Mouse (Mus musculus): ENCODE measurements at regions not wholly inside any gene's neighbourhood (a gene's known extent, or its start where the extent isn't known, plus 50 kb on each side); places are given as distances from the start of the nearest gene placed in this dataset.

- no peak overlapping the region for H3K9ac ChIP-seq (replicated peaks; ENCODE audit: low read depth, low read length)
- no peak overlapping the region for H3K4me2 ChIP-seq (ENCODE audit: low read depth, low read length)
- no peak; the same call in 1 of the 2 replicates for ATAC-seq (ENCODE audit: low read depth)
- WGBS = 81% methylated on average over 7 of the region's 7 CpGs
- H3K4me3 ChIP-seq (ENCODE audit: low read depth, low read length) = no peak overlapping the region
- H3K9me3 ChIP-seq (ENCODE audit: control insufficient read depth, low read length) = no peaks in the 10 kb centered on the region
- no peaks in the 10 kb centered on the region for H3K36me3 ChIP-seq (ENCODE audit: control insufficient read depth, insufficient read depth, low read length)
- no peaks in the 10 kb centered on the region for H3K27me3 ChIP-seq (ENCODE audit: control insufficient read depth, insufficient read depth, low read length)
- H3K27ac ChIP-seq (ENCODE audit: low read depth, low read length) = no peak overlapping the region
- H3K4me1 ChIP-seq (ENCODE audit: control insufficient read depth, insufficient read depth, low read length) = no peaks in the 10 kb centered on the region
Measured at GRCm38 (mm10) chr13:6340157-6340556, 207.8 kb upstream of the Pitrm1 start.

- Histone ChIP-seq H3K27ac (ENCODE audit: low read depth, low read length) (no peak overlapping the region), H3K4me3 (ENCODE audit: low read depth, low read length) (no peak overlapping the region), H3K36me3 (ENCODE audit: control insufficient read depth, insufficient read depth, low read length) (no peaks in the 10 kb centered on the region), H3K4me2 (ENCODE audit: low read depth, low read length) (no peak overlapping the region), H3K4me1 (ENCODE audit: control insufficient read depth, insufficient read depth, low read length) (no peaks in the 10 kb centered on the region), H3K27me3 (ENCODE audit: control insufficient read depth, insufficient read depth, low read length) (no peaks in the 10 kb centered on the region), H3K9me3 (ENCODE audit: control insufficient read depth, low read length) (no peaks in the 10 kb centered on the region), H3K9ac (replicated peaks; ENCODE audit: low read depth, low read length) (no peak overlapping the region)
- ATAC-seq (ENCODE audit: low read depth) = peak; percentile 82; the same call in 1 of the 2 replicates
- 29% methylated on average over 3 of the region's 3 CpGs for WGBS
Measured at GRCm38 (mm10) chr13:6341102-6341737, 206.7 kb upstream of the Pitrm1 start.

DNA sequence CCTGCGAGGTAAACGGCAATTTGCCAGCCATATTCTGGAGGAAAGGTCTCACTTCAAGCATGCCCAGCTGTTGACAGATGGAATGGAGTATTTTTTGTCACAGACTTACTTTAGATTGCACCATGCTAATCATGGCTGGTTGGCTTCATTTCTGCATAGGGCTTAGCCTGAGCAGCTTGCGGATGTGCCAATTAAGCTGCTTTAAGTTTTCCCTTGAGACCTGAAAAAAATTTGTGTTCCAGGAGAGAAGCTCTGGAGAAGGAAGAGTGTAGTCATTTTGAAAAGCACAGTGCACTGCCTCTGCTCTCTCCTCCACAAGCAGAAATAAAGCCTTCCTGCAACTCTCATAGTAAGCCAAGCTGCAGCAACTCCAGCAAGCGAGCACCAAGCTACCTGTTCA lies 182.8 kb upstream of the Pitrm1 start:
- Histone ChIP-seq H3K4me3 (ENCODE audit: low read depth, low read length) (no peak overlapping the region), H3K9me3 (ENCODE audit: control insufficient read depth, low read length) (no peaks in the 10 kb centered on the region), H3K4me2 (ENCODE audit: low read depth, low read length) (no peak overlapping the region), H3K27me3 (ENCODE audit: control insufficient read depth, insufficient read depth, low read length) (no peaks in the 10 kb centered on the region), H3K4me1 (ENCODE audit: control insufficient read depth, insufficient read depth, low read length) (no peaks in the 10 kb centered on the region), H3K9ac (replicated peaks; ENCODE audit: low read depth, low read length) (no peak overlapping the region), H3K27ac (ENCODE audit: low read depth, low read length) (no peak overlapping the region), H3K36me3 (ENCODE audit: control insufficient read depth, insufficient read depth, low read length) (no peaks in the 10 kb centered on the region)
- 68% methylated on average over 4 of the region's 4 CpGs for WGBS
- peak; percentile 63 for ATAC-seq (ENCODE audit: low read depth)

DNA sequence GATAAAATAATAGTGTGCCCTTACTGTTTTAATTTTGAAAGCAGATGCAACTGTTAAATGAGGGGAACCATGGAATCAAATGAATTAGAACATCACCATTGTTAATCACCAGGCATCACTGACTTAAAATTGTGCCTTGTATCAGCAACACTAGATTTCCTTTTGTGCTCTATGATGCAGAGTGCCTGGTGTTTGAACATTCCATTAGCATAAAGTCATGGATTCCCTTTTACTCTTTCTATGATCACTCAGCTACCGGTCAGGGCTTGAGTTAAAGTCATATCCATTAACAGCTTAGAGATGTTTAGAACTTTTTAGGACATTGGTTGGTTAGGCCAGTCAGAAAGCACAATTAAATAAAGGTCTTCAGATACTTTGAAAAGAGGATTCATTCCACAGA lies 180.3 kb upstream of the Pitrm1 start:
- H3K4me2 ChIP-seq (ENCODE audit: low read depth, low read length) = no peak overlapping the region
- H3K4me1 ChIP-seq (ENCODE audit: control insufficient read depth, insufficient read depth, low read length) = no peaks in the 10 kb centered on the region
- H3K4me3 ChIP-seq (ENCODE audit: low read depth, low read length) = no peak overlapping the region
- H3K9me3 ChIP-seq (ENCODE audit: control insufficient read depth, low read length) = no peaks in the 10 kb centered on the region
- no peaks in the 10 kb centered on the region for H3K27me3 ChIP-seq (ENCODE audit: control insufficient read depth, insufficient read depth, low read length)
- no peak overlapping the region for H3K9ac ChIP-seq (replicated peaks; ENCODE audit: low read depth, low read length)
- ATAC-seq (ENCODE audit: low read depth) = no peak
- H3K36me3 ChIP-seq (ENCODE audit: control insufficient read depth, insufficient read depth, low read length) = no peaks in the 10 kb centered on the region
- no peak overlapping the region for H3K27ac ChIP-seq (ENCODE audit: low read depth, low read length)
- 84% methylated on average over 1 of the region's 1 CpGs for WGBS

DNA sequence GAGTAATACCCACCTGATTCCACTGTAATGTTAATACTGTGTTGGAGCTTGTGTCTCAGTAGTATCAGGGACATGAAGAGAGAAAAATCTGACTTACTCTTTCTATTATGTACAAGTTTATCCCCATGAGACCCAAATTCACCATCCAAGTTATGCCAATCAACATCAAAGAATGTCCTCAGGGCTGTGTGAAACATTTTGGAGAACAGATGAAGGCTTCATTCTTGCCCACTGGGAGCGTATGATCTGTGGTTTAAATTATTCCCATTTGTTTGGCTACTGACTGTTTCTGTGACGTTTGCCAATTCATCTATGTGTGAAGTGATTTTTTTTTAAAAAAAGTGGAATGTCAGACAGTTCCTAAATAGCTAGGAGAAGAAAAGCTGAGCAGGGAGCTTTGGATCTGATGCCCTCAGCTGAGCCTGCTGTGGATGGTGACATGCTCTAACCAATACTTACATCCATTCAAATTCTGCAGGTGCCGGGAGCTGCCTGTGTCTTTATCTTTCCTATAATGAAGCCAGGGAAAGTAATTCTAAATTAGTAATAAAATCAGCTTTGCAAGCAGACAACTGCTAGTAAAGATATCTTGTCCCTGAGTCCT lies 173.3 kb upstream of the Pitrm1 start:
- Histone ChIP-seq H3K36me3 (ENCODE audit: control insufficient read depth, insufficient read depth, low read length) (no peaks in the 10 kb centered on the region), H3K27me3 (ENCODE audit: control insufficient read depth, insufficient read depth, low read length) (no peaks in the 10 kb centered on the region), H3K4me3 (ENCODE audit: low read depth, low read length) (no peak overlapping the region), H3K9ac (replicated peaks; ENCODE audit: low read depth, low read length) (no peak overlapping the region), H3K27ac (ENCODE audit: low read depth, low read length) (no peak overlapping the region), H3K4me1 (ENCODE audit: control insufficient read depth, insufficient read depth, low read length) (no peaks in the 10 kb centered on the region), H3K4me2 (ENCODE audit: low read depth, low read length) (no peak overlapping the region), H3K9me3 (ENCODE audit: control insufficient read depth, low read length) (no peaks in the 10 kb centered on the region)
- ATAC-seq (ENCODE audit: low read depth) = no peak
- WGBS = 69% methylated on average over 3 of the region's 3 CpGs

DNA sequence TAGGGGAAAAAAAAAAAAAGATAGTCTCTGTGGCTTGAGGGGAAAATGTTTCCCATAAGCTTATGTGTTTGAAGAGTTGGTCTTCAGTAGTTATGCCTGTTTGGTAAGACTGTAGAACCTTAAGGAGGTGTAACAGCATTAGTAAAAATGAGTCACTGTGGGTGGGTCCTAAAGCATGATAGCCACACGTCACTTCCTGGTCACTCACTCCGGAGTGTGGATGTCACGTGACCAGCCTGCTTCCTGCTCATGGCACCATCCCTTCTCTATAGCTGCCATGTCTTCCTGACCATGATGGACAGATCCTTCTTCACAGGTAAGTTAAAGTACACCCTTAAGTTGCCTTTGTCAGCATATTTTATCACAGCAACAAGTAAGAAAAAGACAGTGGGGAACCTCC lies 170.0 kb upstream of the Pitrm1 start:
- no peaks in the 10 kb centered on the region for H3K36me3 ChIP-seq (ENCODE audit: control insufficient read depth, insufficient read depth, low read length)
- H3K9ac ChIP-seq (replicated peaks; ENCODE audit: low read depth, low read length) = no peak overlapping the region
- ATAC-seq (ENCODE audit: low read depth) = no peak
- no peaks in the 10 kb centered on the region for H3K9me3 ChIP-seq (ENCODE audit: control insufficient read depth, low read length)
- no peak overlapping the region for H3K27ac ChIP-seq (ENCODE audit: low read depth, low read length)
- no peaks in the 10 kb centered on the region for H3K4me1 ChIP-seq (ENCODE audit: control insufficient read depth, insufficient read depth, low read length)
- no peak overlapping the region for H3K4me3 ChIP-seq (ENCODE audit: low read depth, low read length)
- WGBS = 94% methylated on average over 3 of the region's 3 CpGs
- H3K27me3 ChIP-seq (ENCODE audit: control insufficient read depth, insufficient read depth, low read length) = no peaks in the 10 kb centered on the region
- no peak overlapping the region for H3K4me2 ChIP-seq (ENCODE audit: low read depth, low read length)

DNA sequence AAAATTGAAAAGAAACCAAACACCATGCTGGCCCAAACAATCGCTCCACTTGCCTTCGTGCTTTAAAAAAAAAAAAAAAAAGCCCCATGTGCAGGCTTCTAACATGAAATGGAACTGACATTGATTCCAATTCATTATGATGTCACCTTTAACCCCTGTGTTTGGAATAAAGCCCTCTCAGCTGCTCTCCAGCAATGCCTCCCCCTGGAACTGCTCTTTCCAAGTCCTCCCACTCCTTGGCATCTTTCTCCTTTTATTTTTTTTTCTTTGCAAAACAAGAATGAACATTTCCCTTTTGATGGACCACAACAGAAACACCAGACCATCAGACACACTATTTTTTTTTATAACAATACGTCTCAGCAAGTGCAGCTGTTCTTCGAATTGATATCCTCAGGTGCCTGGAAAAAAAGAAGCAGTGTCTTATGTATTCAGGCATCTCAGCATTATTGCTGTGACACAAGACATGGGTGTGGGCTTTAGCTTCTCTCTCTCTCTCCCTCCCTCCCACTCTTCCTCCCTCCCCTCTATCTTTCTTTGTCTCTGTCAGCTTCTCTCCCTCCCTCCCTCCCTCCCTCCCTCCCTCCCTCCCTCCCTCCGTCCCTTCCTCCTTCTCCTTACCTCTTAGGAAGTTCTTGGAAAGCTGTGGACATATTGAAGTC lies 152.3 kb upstream of the Pitrm1 start:
- H3K9ac ChIP-seq (replicated peaks; ENCODE audit: low read depth, low read length) = no peak overlapping the region
- no peaks in the 10 kb centered on the region for H3K27me3 ChIP-seq (ENCODE audit: control insufficient read depth, insufficient read depth, low read length)
- H3K36me3 ChIP-seq (ENCODE audit: control insufficient read depth, insufficient read depth, low read length) = no peaks in the 10 kb centered on the region
- WGBS = 75% methylated on average over 4 of the region's 5 CpGs
- H3K4me2 ChIP-seq (ENCODE audit: low read depth, low read length) = no peak overlapping the region
- no peak for ATAC-seq (ENCODE audit: low read depth)
- no peak overlapping the region for H3K27ac ChIP-seq (ENCODE audit: low read depth, low read length)
- H3K9me3 ChIP-seq (ENCODE audit: control insufficient read depth, low read length) = no peaks in the 10 kb centered on the region
- H3K4me3 ChIP-seq (ENCODE audit: low read depth, low read length) = no peak overlapping the region
- no peaks in the 10 kb centered on the region for H3K4me1 ChIP-seq (ENCODE audit: control insufficient read depth, insufficient read depth, low read length)

GRCm38 (mm10) chr13:6397648-6398047 lies 150.3 kb upstream of the Pitrm1 start:
- 95% methylated on average over 1 of the region's 1 CpGs for WGBS
- Histone ChIP-seq H3K9me3 (ENCODE audit: control insufficient read depth, low read length) (no peaks in the 10 kb centered on the region), H3K4me3 (ENCODE audit: low read depth, low read length) (no peak overlapping the region), H3K4me2 (ENCODE audit: low read depth, low read length) (no peak overlapping the region), H3K4me1 (ENCODE audit: control insufficient read depth, insufficient read depth, low read length) (no peaks in the 10 kb centered on the region), H3K27ac (ENCODE audit: low read depth, low read length) (no peak overlapping the region), H3K27me3 (ENCODE audit: control insufficient read depth, insufficient read depth, low read length) (no peaks in the 10 kb centered on the region), H3K9ac (replicated peaks; ENCODE audit: low read depth, low read length) (no peak overlapping the region), H3K36me3 (ENCODE audit: control insufficient read depth, insufficient read depth, low read length) (no peaks in the 10 kb centered on the region)
- ATAC-seq (ENCODE audit: low read depth) = no peak

- H3K4me3 ChIP-seq (ENCODE audit: low read depth, low read length) = no peak overlapping the region
- 82% methylated on average over 4 of the region's 4 CpGs for WGBS
- H3K4me1 ChIP-seq (ENCODE audit: control insufficient read depth, insufficient read depth, low read length) = no peaks in the 10 kb centered on the region
- no peak overlapping the region for H3K9ac ChIP-seq (replicated peaks; ENCODE audit: low read depth, low read length)
- no peak for ATAC-seq (ENCODE audit: low read depth)
- H3K4me2 ChIP-seq (ENCODE audit: low read depth, low read length) = no peak overlapping the region
- no peak overlapping the region for H3K27ac ChIP-seq (ENCODE audit: low read depth, low read length)
- no peaks in the 10 kb centered on the region for H3K36me3 ChIP-seq (ENCODE audit: control insufficient read depth, insufficient read depth, low read length)
- no peaks in the 10 kb centered on the region for H3K9me3 ChIP-seq (ENCODE audit: control insufficient read depth, low read length)
- H3K27me3 ChIP-seq (ENCODE audit: control insufficient read depth, insufficient read depth, low read length) = no peaks in the 10 kb centered on the region
Measured at GRCm38 (mm10) chr13:6431821-6432220, 116.1 kb upstream of the Pitrm1 start.
